22 mouse cellular contexts compared by ENCODE assay signal in genomic region chr10:114415717-114416116, GRCm38 (mm10).
"Had no signal": no experiment of that assay in that cellular context is flagged by ENCODE, and none has a peak within 500 bp of the region (broad histone marks: within the 10 kb centered on the region; RNA-seq: fewer than 3 reads in every experiment).

No protein-coding gene starts in this region.

- DNase-seq: heart, postnatal 10 days; heart, postnatal 14 days; heart, postnatal 36 days; heart, postnatal 4 days; kidney, adult 11 months; kidney, adult 18-20 months; kidney, adult 2 months; kidney, adult 8-10 months; kidney, adult 9 months; kidney, postnatal 10 days; kidney, postnatal 14 days; kidney, postnatal 25 days; kidney, postnatal 36 days; kidney, postnatal 4 days; layer of hippocampus, adult 9-11 months; layer of hippocampus, postnatal 36 days had no signal

- ATAC-seq: hindbrain, embryonic 16.5 days; hindbrain, postnatal 0 days; inflammation-experienced regulatory T-cells, adult 6 months; intestine, embryonic 15.5 days; intestine, embryonic 16.5 days; intestine, postnatal 0 days had no signal
